Mouse (Mus musculus) thymus, postnatal 0 days (tissue): Measurements from ENCODE around the gene Smc1a. TPM values are rescaled to one million over a fixed set of nuclear protein-coding genes. Genes with fewer than 3 reads are reported as not detected.
"Not testable (repeated sequence)": the region's sequence is repeated elsewhere in the genome, so short reads cannot be mapped to it uniquely, and the experiment has no call there.

Experiments
- DNase-seq: peaks from one replicate; pipeline ENCODE4 v3.0.0-alpha.2; 2015; ENCODE audit warnings: low spot score
- polyA plus RNA-seq: library from polyadenylated mRNA; unstranded; fragments of >200 nt; fragmentation: Nextera tagmentation; extraction: Ambion mirVana; gene quantifications from 2 replicates; pipeline ENCODE4 v1.2.1, GENCODE M21; 2015

Smc1a gene
- 105 and 106 TPM in 2 replicates for polyA plus RNA-seq

DNA sequence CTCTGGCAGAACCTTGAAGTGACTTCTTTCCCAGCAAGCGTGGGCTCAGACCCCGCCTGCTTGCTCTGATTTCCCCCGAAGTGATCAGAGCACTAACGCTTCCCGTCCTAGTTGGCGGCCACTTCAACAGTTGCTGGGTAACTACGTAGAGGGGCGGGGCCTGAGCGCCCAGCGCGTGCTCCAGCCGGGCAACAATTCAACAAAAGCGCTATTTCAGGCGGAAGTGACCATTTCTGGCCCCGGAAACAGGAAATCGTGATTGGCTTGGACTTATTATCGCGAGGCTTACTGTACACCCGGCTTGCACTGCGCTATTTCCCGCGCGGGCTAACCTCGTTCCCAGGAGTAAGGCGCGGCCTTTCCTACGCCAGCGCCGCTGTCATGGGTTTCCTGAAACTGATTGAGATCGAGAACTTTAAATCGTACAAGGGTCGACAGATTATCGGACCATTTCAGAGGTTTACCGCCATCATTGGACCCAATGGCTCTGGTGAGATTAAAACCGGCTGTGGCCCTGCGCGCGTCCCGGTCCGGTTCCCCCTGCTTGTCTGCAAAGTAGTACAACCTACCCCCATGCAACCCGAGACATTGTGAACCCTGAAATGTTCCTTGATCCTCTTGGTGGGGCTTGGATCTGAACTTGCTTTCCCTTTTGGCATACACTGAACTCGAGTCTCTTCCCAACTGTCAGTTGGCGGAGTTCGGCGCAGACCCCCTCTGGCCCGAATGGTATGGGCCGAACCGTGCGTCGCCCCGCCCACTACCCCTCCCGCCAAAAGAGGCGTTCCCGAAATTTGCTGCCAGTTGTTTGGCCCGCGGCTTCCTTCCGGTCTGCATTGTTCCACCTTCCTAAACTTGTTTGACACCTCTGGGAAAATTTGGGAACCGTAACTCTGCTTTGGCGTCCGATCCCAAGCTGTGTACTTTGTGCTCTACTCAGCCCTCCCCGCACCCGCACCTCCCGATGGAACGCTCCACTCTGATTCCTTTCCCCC, at the start of gene Smc1a, which contains the start of gene Ribc1:
Smc1a (plus strand) TSS at position 278 of the 995 bp plus-strand sequence.
Ribc1 (minus strand) TSS at position 145 of the 995 bp plus-strand sequence.
- DNase-seq, result peak; percentile 92

DNA sequence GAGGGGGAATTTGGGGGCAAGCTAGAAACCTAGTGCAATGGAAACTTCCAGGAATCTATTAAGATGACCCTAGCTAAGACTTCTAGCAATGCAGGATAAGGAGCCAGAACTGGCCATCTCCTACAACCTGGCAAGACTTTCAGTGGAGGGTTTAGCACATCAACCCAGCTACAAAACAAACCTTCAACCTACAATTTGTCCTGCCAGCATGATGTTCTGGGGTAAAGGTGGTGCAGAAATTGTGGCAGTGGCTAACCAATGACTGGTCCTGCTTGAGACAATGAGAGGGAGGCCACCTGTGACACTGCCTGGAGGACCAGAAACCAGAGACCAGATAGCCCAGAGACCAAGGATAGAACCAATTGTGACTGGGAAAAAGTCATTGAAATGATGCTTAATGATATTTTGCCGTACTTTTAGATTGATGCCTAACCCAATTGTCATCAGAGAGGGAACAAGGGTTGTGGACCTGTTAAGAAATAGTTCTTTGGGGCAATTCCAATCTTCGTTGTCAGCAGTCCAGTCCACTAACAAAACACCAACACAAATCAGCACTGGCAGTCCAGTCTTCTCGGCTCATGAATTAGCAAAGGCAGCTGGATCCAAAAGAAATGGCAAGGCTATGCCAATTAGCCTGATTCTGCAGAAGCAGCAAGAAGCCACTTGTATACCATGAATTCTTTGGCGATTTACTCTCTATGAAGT, 17.1 kb upstream of the Smc1a start:
- DNase-seq, result no peak

DNA sequence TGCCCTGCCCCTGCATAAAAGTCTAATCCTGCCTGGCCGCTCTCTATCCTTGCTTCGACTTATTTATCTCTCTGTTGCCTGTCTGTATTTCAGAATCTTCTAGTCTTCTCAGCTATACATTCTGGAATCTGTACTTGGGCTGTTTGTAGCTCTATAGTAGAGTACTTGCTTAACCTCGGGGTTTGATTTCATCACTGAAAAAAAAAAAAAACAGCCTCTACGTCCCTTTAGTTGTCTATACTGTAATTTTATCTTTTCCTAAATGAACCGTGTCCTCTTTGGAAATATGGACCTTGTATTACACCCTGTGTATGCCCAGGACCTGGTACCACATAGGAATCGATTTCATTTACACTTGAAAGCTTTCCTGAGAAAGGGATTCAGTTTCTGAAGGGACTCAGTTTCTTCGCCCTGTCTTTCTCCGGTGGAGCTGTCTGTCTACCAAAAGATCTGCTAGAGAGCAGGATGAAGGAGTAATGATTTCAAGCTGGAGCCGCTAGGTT, 15.0 kb upstream of the Smc1a start:
- DNase-seq, result no peak

DNA sequence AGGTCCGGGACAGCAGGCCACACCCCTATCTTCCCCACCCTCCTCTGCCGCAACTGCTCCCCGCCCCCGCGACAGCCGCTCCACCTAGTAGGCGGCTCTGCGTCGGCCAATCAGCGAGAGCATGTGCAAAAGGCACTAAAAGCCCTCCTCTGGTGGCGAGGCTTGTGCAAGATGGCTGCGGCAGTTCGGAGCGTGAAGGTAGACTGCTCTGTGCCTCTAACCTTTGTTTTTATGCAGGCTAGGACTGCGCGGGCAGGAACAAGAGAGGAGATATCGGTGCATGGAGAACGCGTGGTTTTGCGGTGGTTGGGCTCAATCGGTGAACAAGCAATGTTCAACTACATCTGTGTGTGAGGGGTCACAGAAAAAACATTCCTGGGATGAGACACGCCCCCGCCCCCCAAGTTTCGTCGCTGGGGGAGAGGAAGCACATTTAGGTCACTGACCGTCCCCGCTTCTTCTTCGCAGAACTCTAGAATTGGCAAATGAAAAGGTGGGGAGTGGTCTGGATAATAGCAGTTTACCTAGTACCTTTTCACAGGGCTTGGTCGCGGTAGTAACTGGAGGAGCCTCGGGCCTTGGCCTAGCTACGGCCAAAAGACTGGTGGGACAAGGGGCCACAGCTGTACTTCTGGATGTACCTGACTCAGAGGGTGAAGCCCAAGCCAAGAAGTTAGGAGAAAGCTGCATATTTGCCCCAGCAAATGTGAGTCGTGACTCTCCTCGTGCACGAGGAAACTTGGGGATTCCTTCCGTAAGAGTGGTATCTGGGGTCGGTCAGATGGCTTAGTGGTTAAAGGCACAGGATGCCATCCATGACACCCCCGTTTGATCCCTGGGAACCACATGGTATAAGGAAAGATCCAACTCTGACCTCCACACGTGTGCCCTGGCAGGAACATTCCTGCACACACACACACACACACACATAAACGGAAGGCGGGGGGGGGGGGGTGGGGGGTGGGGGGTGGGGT, 14.2 kb upstream of the Smc1a start, which contains the start of gene Hsd17b10:
Hsd17b10 (plus strand) TSS at position 109 of the 974 bp plus-strand sequence.
- DNase-seq, result peak; percentile 78

DNA sequence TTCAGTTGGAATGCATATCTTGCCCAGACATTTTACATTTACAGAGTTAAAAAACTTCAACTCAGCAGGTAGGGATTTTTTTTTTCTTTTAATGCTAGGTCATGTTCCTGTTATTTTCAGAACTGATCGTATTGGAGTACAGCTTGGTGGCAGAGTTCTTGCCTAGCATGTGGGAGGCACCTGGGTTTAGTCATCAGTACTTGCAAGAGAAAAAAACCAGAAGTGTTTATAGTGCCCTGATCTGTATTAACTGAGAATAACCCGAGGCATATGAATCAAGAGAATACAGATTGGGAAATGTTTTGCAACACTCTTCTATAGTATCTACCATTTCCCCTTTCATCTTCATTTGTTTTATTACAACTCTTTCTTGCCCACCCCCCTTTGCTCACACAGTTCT, 13.4 kb upstream of the Smc1a start:
- no peak for DNase-seq

DNA sequence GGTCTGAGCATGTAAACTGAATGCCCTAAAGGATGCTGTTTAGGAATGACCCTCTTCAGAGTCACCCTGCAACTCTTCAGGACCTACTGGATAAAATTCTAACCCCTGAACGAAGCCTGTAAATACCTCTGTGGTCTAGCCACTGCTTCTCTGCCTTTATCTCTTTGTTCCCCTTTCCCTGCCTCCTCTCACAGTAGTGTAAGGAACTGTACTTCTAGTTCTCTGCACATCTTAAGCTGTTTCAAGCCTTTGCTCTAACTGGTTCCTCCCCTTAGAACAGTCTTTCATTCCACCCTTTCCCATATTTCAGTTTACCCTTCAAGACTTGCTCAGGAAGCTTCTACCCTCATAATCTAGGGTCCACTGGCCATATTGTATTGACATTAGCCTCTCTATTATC, 8.4 kb upstream of the Smc1a start:
- DNase-seq, result no peak

DNA sequence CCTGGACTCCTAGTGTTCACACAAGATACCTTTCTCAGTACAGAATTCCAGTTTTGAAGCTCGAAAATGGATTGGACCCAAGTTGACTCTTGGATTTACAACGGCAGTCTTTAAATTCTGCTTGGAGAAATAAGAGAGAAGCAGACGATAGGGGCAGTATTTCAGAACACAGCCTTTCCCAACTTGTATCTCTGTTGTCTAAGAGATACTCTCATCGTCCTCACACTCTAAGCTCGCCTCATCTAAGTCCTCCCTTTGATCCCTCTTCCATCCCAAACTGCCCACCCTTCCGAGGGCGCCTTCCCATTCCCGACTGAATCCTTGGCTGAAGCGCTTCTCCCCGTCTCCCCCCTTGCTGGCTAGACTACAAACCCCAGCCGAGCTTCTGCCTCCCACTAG, 477 bp upstream of the Smc1a start:
- peak; percentile 24 for DNase-seq

DNA sequence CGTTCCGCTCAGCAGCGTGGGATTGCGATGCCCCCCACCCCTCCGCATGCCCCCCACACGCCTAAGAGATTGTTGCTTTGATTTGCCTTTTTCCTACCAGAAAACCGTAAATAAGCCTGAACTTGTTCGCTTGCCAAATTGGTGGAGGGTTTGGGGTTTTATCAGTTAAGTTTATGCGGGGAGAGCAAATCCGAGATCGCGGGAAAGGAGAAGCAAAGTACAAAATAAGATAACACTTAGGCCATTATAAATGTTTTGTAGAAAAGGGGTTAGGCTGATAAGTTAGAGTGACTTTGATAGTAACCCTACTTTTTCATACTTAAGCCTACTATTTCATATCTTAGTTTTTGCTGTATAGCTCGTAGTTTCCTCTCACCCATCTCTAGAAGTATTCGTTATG, 958 bp downstream of the Smc1a start:
- no peak for DNase-seq

DNA sequence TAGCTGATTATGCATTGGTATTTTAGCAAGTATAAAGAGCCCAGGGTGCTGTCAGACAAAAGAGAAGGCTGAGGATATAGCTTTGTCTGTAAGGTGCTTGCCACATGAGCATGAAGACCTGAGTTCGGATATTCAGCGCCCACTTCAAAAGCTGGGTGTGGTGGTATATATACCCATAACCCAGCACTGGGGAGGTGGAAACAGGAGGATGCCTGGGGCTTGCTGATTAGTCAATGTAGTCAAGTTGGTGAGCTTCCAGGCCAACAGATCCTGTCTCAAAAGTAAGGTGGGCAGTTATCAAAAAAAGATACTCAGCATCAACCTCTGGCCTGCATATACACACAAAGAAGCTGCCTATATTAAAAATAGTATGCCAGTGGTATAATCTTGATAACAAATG, 3.1 kb downstream of the Smc1a start:
- DNase-seq, result no peak

DNA sequence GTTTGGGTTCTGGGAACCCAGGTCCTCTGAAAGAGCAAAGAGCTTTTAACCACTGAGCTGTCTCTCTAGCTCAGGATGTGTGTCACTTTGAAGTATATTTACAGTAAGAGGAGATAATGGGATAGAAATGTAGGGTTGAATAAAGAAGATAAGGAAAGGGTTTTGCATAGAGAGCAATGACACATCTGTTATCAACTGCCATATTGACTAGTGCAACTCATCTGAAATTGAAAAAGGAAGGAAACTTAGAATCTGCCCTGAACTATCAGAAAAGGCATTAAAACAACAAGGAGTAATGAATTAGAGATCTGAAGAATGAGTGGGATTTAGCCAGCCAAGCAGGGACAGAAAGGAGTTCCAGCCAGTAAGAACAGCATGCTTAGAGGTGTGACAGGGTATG, 23.6 kb downstream of the Smc1a start:
- no peak for DNase-seq

DNA sequence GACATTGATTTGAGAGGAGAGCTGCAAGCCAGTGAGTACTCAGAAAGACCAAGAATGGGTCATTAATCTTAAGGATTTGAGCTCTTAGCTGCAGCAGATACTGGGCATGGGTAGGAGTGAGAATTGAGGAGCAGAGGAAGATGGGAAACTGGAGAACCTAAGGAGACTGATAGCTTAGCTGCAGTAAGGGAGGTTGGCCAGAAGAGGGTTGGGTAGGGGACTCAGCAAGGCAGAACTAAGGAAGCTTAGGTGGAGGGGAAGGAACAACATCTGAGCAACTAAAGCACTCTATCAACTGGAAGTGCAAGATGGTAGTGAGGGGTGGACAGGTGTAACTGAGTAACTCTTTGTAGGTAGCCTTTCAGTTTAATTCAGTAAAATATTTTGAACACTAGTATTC, 31.0 kb downstream of the Smc1a start:
- no peak for DNase-seq

DNA sequence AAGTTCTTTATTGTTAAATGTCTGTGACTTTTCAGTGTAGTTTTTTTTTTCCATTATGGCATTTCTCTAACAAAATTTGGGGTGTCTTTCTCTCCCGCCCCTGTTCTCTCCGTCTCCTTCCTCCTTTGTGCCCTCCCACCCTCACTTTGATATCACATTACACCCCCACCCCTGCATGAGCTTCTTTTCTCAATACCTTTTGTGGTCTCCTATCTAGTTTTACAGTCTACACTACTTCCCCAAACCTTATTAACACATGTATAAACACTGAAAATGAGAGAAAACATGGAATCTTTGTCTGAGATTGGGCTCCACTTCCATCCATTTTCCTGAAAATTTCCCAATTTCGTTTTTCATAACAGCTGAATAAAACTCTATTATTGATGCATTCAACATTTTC, 36.3 kb downstream of the Smc1a start:
- DNase-seq, result no peak

DNA sequence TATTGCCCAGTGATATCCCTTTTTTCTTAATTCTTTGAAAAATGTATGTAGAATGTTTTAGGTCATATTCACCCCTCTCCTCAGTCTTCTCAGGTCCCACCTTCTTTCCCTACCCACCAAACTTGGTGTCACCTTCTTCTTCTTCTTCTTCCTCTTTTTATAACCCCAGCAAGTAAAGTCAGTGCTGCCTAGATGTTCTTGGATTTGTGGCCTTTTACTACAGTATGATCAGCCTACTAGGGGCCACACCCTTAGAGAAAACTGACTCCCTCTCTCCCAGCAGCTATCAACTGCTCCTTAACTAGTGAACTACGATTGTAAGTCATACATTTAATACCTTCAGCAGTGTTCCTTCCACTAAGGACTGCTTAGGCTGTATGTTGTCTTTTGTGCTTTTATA, 37.9 kb downstream of the Smc1a start:
- no peak for DNase-seq

DNA sequence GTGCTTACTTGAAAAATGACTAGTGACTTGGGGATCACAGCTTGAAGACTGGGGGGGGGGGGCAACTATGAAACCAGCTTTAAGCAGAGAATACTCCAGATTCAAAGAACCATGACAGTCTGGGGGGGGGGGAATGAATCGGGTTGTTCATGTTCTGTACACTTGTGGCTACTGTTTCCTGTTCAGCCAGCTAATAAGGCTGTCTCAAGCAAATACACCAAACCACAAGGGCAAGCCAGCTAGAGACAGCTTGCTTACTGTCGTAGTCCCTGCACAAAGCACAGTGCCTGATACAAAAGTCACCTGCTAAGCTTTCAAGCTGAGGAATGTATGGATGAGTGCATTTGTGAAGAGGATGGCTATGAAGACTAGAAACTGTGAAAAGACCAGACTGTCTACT, 49.4 kb downstream of the Smc1a start:
- DNase-seq, result no peak

DNA sequence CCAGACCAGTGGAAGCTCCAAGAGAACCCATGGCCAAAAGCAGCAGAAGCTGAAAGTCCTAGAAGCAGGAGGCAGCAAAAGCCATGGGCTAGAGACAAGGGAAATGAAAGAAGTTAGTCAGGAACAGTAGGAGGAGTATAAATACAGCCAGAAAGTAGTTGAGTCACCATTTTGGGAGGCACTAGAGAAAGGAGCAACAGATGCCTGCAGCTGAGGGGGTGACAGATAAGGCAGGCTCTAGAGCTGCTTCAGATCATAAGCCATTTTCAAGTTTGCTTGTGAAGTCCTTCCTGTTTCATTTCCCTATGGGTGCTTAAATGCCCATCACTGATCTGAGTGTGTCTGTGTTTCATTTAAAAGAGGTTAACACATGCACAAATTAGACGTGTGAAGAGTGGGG, 51.6 kb downstream of the Smc1a start:
- no peak for DNase-seq

DNA sequence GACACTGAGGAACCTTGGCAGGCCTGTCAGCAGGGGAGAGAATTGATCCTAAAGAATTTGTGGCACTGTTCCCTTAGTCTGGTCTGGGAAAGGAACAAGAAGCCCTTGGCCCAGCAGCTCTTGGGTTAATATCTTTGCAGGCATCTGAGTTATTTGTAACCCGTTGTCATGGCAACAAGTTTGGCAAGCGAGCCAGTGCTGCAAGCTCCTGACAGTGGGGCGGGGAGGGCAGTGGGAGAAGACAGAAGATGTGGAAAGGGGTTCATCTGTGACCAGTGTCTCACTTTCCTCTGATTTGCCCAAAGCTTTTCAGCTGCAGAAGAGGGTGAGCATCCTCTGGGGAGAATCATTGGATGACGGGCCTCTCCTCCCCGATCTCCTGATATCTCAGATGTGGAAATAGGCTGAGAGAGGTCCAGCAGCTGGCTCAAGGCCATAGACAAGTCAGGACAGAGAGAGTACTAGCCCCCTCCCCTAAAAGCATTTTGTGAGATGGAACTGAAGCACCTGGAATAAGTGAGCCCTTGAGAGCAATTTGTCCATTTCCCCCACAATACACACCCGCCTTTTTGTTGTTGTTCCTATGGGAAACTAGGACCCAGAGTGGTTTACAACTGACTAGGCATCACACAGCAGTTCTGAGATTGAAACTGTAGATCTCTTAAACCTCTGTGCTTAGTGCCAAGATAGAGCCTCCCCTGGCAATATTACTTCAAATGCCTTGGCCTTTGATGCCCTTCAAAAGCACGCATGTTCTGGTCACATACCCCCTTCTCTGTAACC, 73.8 kb downstream of the Smc1a start:
- not testable (repeated sequence) for DNase-seq

DNA sequence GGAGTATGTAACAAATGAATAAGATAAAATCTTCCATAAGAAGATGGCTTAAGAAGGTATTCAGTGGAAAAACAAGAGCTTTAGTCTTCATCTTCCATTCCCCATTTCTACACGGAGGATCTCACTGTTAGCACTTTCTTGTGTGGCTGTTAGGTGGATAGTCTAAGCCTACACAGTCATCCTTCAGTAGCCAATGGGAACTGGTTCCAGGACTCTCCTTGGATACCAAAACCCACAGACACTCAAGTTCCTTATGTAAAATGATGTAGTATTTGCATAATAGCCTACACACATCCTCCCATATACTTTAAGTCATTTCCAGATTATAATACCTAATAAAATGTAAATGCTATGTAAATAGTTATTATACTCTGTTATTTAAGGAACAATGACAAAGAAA, 81.3 kb downstream of the Smc1a start:
- no peak for DNase-seq
